Mouse (Mus musculus) cerebellum, adult 2 months (tissue): ENCODE results near the gene Mthfr.

Source experiments
- CTCF ChIP-seq: fragments of 200-500 bp; IDR thresholded peaks from 2 replicates; pipeline ENCODE4 v1.5.1; 2011; ENCODE audit warnings: low read depth, mild to moderate bottlenecking, control low read depth, low read length, moderate library complexity, borderline replicate concordance; ENCODE audit not compliant: insufficient read depth
- POLR2A ChIP-seq: fragments of 200-500 bp; IDR thresholded peaks from 2 replicates; pipeline ENCODE4 v1.6.1; 2011; ENCODE audit warnings: low read length, control low read depth, borderline replicate concordance; ENCODE audit not compliant: insufficient read depth

DNA sequence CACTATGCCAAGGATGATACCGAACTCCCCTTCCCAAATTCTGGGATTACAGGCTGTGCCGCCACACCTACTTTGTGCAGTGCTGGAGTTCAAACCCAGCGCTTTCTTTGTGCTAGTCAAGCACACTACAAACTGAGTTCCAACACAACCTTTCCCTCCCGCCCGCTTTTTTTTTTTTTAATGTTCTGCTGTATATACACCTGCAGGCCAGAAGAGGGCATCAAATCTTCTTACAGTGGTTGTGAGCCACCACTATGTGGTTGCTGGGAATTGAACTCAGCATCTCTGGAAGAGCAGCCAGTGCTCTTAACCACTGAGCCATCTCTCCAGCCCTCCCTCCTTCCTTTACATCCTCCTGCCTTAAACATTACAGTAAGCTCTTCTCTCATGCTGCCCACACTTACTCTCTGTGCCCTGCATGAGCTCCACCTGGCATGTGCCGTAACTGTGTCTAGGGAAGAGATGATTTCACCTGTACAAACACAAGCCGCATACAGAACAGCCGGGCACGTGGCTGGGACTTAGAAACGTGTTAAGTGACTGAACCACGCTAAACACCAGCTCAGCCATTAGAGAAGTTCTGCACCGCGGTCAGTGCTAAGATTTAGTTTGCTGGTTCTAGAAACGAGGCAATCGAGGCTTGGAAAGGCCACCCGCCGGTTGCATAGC, 35.8 kb downstream of the Mthfr start:
- peak; percentile 11; the same call in 1 of the 2 replicates for TF ChIP-seq CTCF
- no peak for TF ChIP-seq POLR2A
